Mouse (Mus musculus) lung, adult 2 months (tissue): ENCODE measurements around the gene Ppp4c. TPM values are rescaled to one million over a fixed set of nuclear protein-coding genes. Genes with fewer than 3 reads are reported as not detected.

Experiments used
- DNase-seq: peaks from one replicate; pipeline ENCODE4 v3.0.0; 2022
- H3K4me1 ChIP-seq: fragments of 200-500 bp; 2 replicates; pipeline ENCODE4 v1.6.1; 2011; ENCODE audit warnings: low read length; ENCODE audit not compliant: control insufficient read depth, insufficient read depth
- H3K4me3 ChIP-seq: fragments of 200-500 bp; replicated peaks from 2 replicates; pipeline ENCODE3; 2011; ENCODE audit warnings: low read depth, mild to moderate bottlenecking, control low read depth, low read length; ENCODE audit errors: extremely low read depth
- CTCF ChIP-seq: fragments of 200-500 bp; IDR thresholded peaks from 2 replicates; pipeline ENCODE4 v1.5.1; 2011; ENCODE audit warnings: mild to moderate bottlenecking, low read length, control low read depth; ENCODE audit not compliant: insufficient read depth
- POLR2A ChIP-seq: fragments of 200-500 bp; IDR thresholded peaks from 2 replicates; pipeline ENCODE4 v1.6.1; 2011; ENCODE audit warnings: low read depth, mild to moderate bottlenecking, control low read depth, low read length, borderline replicate concordance; ENCODE audit errors: extremely low read depth
- WGBS: fragments of 180-500 bp; shearing (Covaris S2); methylation state at CpG from one replicate; pipeline ENCODE4 v1.1.7; 2018; 5-methylcytosine and 5-hydroxymethylcytosine counted together
- polyA plus RNA-seq: library from polyadenylated mRNA; depleted of rRNA; stranded (reverse); fragments of >200 nt; gene quantifications from 2 replicates; pipeline ENCODE4 v1.2.3, GENCODE M21; 2012

Ppp4c gene
- polyA plus RNA-seq, 1 experiment, result 156 TPM

- Histone ChIP-seq H3K4me3 (no peak overlapping the region), H3K4me1 (peaks cover 33% of the 10 kb centered on the region)
- TF ChIP-seq POLR2A (no peak), CTCF (peak; percentile 40; the same call in 1 of the 2 replicates)
- DNase-seq, result peak; percentile 41
- 56% methylated on average over 10 of the region's 10 CpGs for WGBS
Measured at GRCm38 (mm10) chr7:126775185-126775977, 16.9 kb downstream of the Ppp4c start.

GRCm38 (mm10) chr7:126774463-126774862 is 17.8 kb downstream of the Ppp4c start:
- DNase-seq, result no peak
- peaks cover 29% of the 10 kb centered on the region for H3K4me1 ChIP-seq
- no peak overlapping the region for H3K4me3 ChIP-seq
- no peak for TF ChIP-seq POLR2A
- no peak for TF ChIP-seq CTCF
- 35% methylated on average over 2 of the region's 2 CpGs for WGBS

GRCm38 (mm10) chr7:126773351-126773750 is 18.9 kb downstream of the Ppp4c start:
- no peak overlapping the region for H3K4me3 ChIP-seq

GRCm38 (mm10) chr7:126770784-126771183 is 21.5 kb downstream of the Ppp4c start:
- WGBS, result 67% methylated on average over 12 of the region's 12 CpGs
- Histone ChIP-seq H3K4me1 (peaks cover 14% of the 10 kb centered on the region), H3K4me3 (no peak overlapping the region)
- no peak for DNase-seq
- TF ChIP-seq CTCF (no peak), POLR2A (no peak)

More at GRCm38 (mm10) chr7:126773351-126773750, 18.9 kb downstream of the Ppp4c start:
- H3K4me1 ChIP-seq, result peaks cover 21% of the 10 kb centered on the region
- DNase-seq, result no peak
- WGBS, result 71% methylated on average over 2 of the region's 2 CpGs
- TF ChIP-seq CTCF (no peak), POLR2A (no peak)

- TF ChIP-seq POLR2A, result no peak
- no peak for TF ChIP-seq CTCF
- DNase-seq, result no peak
- 83% methylated on average over 8 of the region's 8 CpGs for WGBS
- Histone ChIP-seq H3K4me3 (no peak overlapping the region), H3K4me1 (peaks cover 13% of the 10 kb centered on the region; the same call in 1 of the 2 replicates)
Measured at GRCm38 (mm10) chr7:126767001-126767400, 25.3 kb downstream of the Ppp4c start.

GRCm38 (mm10) chr7:126766201-126766600 is 26.1 kb downstream of the Ppp4c start, which contains the start of gene Gdpd3:
Gene Gdpd3 (plus strand): TSS chr7:126766334.
- peaks cover 16% of the 10 kb centered on the region for H3K4me1 ChIP-seq
- TF ChIP-seq POLR2A (no peak), CTCF (no peak)
- no peak within 1 kb of the TSS for H3K4me3 ChIP-seq
- DNase-seq, result no peak
- WGBS, result 77% methylated on average over 16 of the region's 16 CpGs

GRCm38 (mm10) chr7:126765540-126765939 is 26.8 kb downstream of the Ppp4c start:
- no peak for DNase-seq
- WGBS, result 66% methylated on average over 9 of the region's 9 CpGs
- Histone ChIP-seq H3K4me1 (peaks cover 22% of the 10 kb centered on the region), H3K4me3 (no peak overlapping the region)
- no peak for TF ChIP-seq POLR2A
- TF ChIP-seq CTCF, result no peak

- TF ChIP-seq POLR2A (no peak), CTCF (no peak)
- no peak for DNase-seq
- 41% methylated on average over 17 of the region's 17 CpGs for WGBS
- no peak overlapping the region for H3K4me3 ChIP-seq
- H3K4me1 ChIP-seq, result peaks cover 22% of the 10 kb centered on the region
Measured at GRCm38 (mm10) chr7:126762471-126763008, 29.8 kb downstream of the Ppp4c start.

- DNase-seq, result no peak
- H3K4me1 ChIP-seq, result peaks cover 22% of the 10 kb centered on the region
- no peak for TF ChIP-seq POLR2A
- no peak for TF ChIP-seq CTCF
- H3K4me3 ChIP-seq, result no peak overlapping the region
- 37% methylated on average over 6 of the region's 6 CpGs for WGBS
Measured at GRCm38 (mm10) chr7:126761529-126762067, 30.7 kb downstream of the Ppp4c start.
